In genomic region chr4:120815163-120815562, GRCm38 (mm10) we compare ENCODE assay signal across 7 mouse cellular contexts. TPM values are rescaled to one million over a fixed set of nuclear protein-coding genes. Genes with fewer than 3 reads are reported as not detected.
DNase-seq lines count a peak whose midpoint lies in the region; ATAC-seq and TF ChIP-seq lines count a peak whose summit lies in the region.

No protein-coding gene starts in this region.

- H3K9ac ChIP-seq in lung, embryonic 16.5 days (ENCODE audit: low read length): peak overlapping the region; percentile 68
- H3K9ac ChIP-seq in forebrain, embryonic 12.5 days: peak overlapping the region; percentile 61
- peak overlapping the region; percentile 70 for H3K9ac ChIP-seq in limb, embryonic 14.5 days (ENCODE audit: low read depth, low read length, severe bottlenecking)
- peak overlapping the region; percentile 29 for H3K9ac ChIP-seq in stomach, embryonic 14.5 days (replicated peaks; ENCODE audit: low read depth, low read length)

- H3K27ac ChIP-seq in lung, embryonic 16.5 days (ENCODE audit: low read length): peak overlapping the region; percentile 82
- peak overlapping the region; percentile 51 for H3K27ac ChIP-seq in forebrain, embryonic 12.5 days
- H3K27ac ChIP-seq in limb, embryonic 14.5 days (replicated peaks; ENCODE audit: low read depth, low read length): peak overlapping the region; percentile 81
- peak overlapping the region; percentile 53; the same call in 1 of the 2 replicates for H3K27ac ChIP-seq in stomach, embryonic 14.5 days (ENCODE audit: low read length)

- H3K9me3 ChIP-seq in lung, embryonic 16.5 days (ENCODE audit: control insufficient read depth, low read length): no peaks in the 10 kb centered on the region
- H3K9me3 ChIP-seq in forebrain, embryonic 12.5 days: no peaks in the 10 kb centered on the region
- no peaks in the 10 kb centered on the region for H3K9me3 ChIP-seq in limb, embryonic 14.5 days (ENCODE audit: control insufficient read depth, low read length)
- no peaks in the 10 kb centered on the region for H3K9me3 ChIP-seq in stomach, embryonic 14.5 days (ENCODE audit: control insufficient read depth, low read depth, low read length)

- H3K27me3 ChIP-seq in lung, embryonic 16.5 days (ENCODE audit: control insufficient read depth, insufficient read depth, low read depth, low read length): no peaks in the 10 kb centered on the region
- H3K27me3 ChIP-seq in forebrain, embryonic 12.5 days: no peaks in the 10 kb centered on the region
- H3K27me3 ChIP-seq in limb, embryonic 14.5 days (ENCODE audit: control insufficient read depth, insufficient read depth, low read length): no peaks in the 10 kb centered on the region
- no peaks in the 10 kb centered on the region for H3K27me3 ChIP-seq in stomach, embryonic 14.5 days (ENCODE audit: control insufficient read depth, insufficient read depth, low read length)

- WGBS in lung, embryonic 16.5 days: 2% methylated on average over 4 of the region's 4 CpGs
- WGBS in forebrain, embryonic 12.5 days: 10% methylated on average over 4 of the region's 4 CpGs
- 16% methylated on average over 4 of the region's 4 CpGs for WGBS in limb, embryonic 14.5 days
- 1% methylated on average over 4 of the region's 4 CpGs for WGBS in stomach, embryonic 14.5 days

- no peak for TF ChIP-seq POLR2A in limb, embryonic 14.5 days (IDR thresholded peaks at IDR 0.05; ENCODE audit: borderline replicate concordance, extremely low read depth, insufficient read depth, insufficient read length)

- no peak for DNase-seq in lung, postnatal 10 days
- DNase-seq in limb, embryonic 14.5 days (ENCODE audit: low spot score): no peak
- DNase-seq in layer of hippocampus, postnatal 25 days (ENCODE audit: extremely low spot score in 1 of 2, low spot score in 1 of 2): no peak
- DNase-seq in testis, postnatal 10 days (ENCODE audit: low spot score): no peak

- H3K4me3 ChIP-seq in lung, embryonic 16.5 days (ENCODE audit: low read length): peak overlapping the region; percentile 61
- peak overlapping the region; percentile 48 for H3K4me3 ChIP-seq in forebrain, embryonic 12.5 days (replicated peaks)
- peak overlapping the region; percentile 59 for H3K4me3 ChIP-seq in limb, embryonic 14.5 days (replicated peaks; ENCODE audit: low read length)
- H3K4me3 ChIP-seq in stomach, embryonic 14.5 days (ENCODE audit: low read depth, low read length): peak overlapping the region; percentile 42

- H3K4me1 ChIP-seq in lung, embryonic 16.5 days (replicated peaks; ENCODE audit: control insufficient read depth, insufficient read depth, low read length): peaks cover 38% of the 10 kb centered on the region
- H3K4me1 ChIP-seq in forebrain, embryonic 12.5 days: peaks cover 34% of the 10 kb centered on the region
- peaks cover 20% of the 10 kb centered on the region for H3K4me1 ChIP-seq in limb, embryonic 14.5 days (ENCODE audit: control insufficient read depth, insufficient read depth, low read length)
- H3K4me1 ChIP-seq in stomach, embryonic 14.5 days (ENCODE audit: control insufficient read depth, insufficient read depth, low read length): peaks cover 55% of the 10 kb centered on the region

- no peak for ATAC-seq in lung, embryonic 16.5 days (ENCODE audit: low read depth)
- peak; percentile 18; the same call in 1 of the 2 replicates for ATAC-seq in forebrain, embryonic 12.5 days (ENCODE audit: low FRiP score)
- peak; percentile 27; the same call in 1 of the 2 replicates for ATAC-seq in limb, embryonic 14.5 days (ENCODE audit: low FRiP score, low read depth)
- no peak for ATAC-seq in stomach, embryonic 14.5 days (ENCODE audit: insufficient number of reproducible peaks, insufficient read depth, low FRiP score, low read depth)

- peak overlapping the region; percentile 48 for H3K4me2 ChIP-seq in lung, embryonic 16.5 days (ENCODE audit: low read depth, low read length)
- peak overlapping the region; percentile 67 for H3K4me2 ChIP-seq in forebrain, embryonic 12.5 days
- H3K4me2 ChIP-seq in limb, embryonic 14.5 days (replicated peaks; ENCODE audit: low read depth, low read length, severe bottlenecking): peak overlapping the region; percentile 75
- peak overlapping the region; percentile 57 for H3K4me2 ChIP-seq in stomach, embryonic 14.5 days (replicated peaks; ENCODE audit: low read depth, low read length)

- H3K36me3 ChIP-seq in lung, embryonic 16.5 days (ENCODE audit: control insufficient read depth, insufficient read depth, low read length): no peaks in the 10 kb centered on the region
- H3K36me3 ChIP-seq in forebrain, embryonic 12.5 days (replicated peaks): no peaks in the 10 kb centered on the region
- no peaks in the 10 kb centered on the region for H3K36me3 ChIP-seq in limb, embryonic 14.5 days (ENCODE audit: control insufficient read depth, insufficient read depth, low read length)
- no peaks in the 10 kb centered on the region for H3K36me3 ChIP-seq in stomach, embryonic 14.5 days (ENCODE audit: control insufficient read depth, insufficient read depth, low read length)

RNA-seq across cellular contexts. Expression of gene Nfyc, which starts 16.2 kb away (rescaled TPM):
- 93.3 and 96.5 TPM in 2 replicates for polyA plus RNA-seq in lung, embryonic 16.5 days (2015; fragmentation: Nextera tagmentation; extraction: Ambion mirVana)
- 110 and 117 TPM in 2 replicates for polyA plus RNA-seq in forebrain, embryonic 12.5 days (2016; fragmentation: Nextera tagmentation; extraction: Ambion mirVana)
- polyA plus RNA-seq in limb, embryonic 14.5 days (2012; rRNA removed): 170 and 245 TPM in 2 replicates
- polyA plus RNA-seq in limb, embryonic 14.5 days (2014; fragmentation: Nextera tagmentation; extraction: Ambion mirVana): 108 and 112 TPM in 2 replicates
- polyA plus RNA-seq in stomach, embryonic 14.5 days (2014; fragmentation: Nextera tagmentation; extraction: Ambion mirVana): 102 and 108 TPM in 2 replicates
- total RNA-seq in layer of hippocampus, postnatal 25 days (2021): 10 to 100 TPM; 48.7 to 49.1 TPM

RNA-seq across cellular contexts. Expression of gene Rims3, which starts 39.5 kb away (rescaled TPM):
- 0.69 and 0.73 TPM in 2 replicates for polyA plus RNA-seq in lung, embryonic 16.5 days (2015; fragmentation: Nextera tagmentation; extraction: Ambion mirVana)
- polyA plus RNA-seq in forebrain, embryonic 12.5 days (2016; fragmentation: Nextera tagmentation; extraction: Ambion mirVana): 6.2 and 7.3 TPM in 2 replicates
- 0.75 and 0.77 TPM in 2 replicates for polyA plus RNA-seq in limb, embryonic 14.5 days (2012; rRNA removed)
- polyA plus RNA-seq in limb, embryonic 14.5 days (2014; fragmentation: Nextera tagmentation; extraction: Ambion mirVana): 0.55 and 0.57 TPM in 2 replicates
- polyA plus RNA-seq in stomach, embryonic 14.5 days (2014; fragmentation: Nextera tagmentation; extraction: Ambion mirVana): 0.88 and 1.7 TPM in 2 replicates
- total RNA-seq in layer of hippocampus, postnatal 25 days (2021): 10 to 100 TPM; 24.2 to 30.6 TPM

Comparison
In these comparisons a context has a peak if more than half of its experiments do, and no peak if none do; other contexts are left out.
1. ATAC-seq: peak in forebrain, embryonic 12.5 days (single experiment) and limb, embryonic 14.5 days (single experiment); none in lung, embryonic 16.5 days (single experiment) and stomach, embryonic 14.5 days (single experiment).
2. Peak in every context shown above with its lines, with median percentiles within 50 percentile points of each other: H3K27ac ChIP-seq, H3K4me2 ChIP-seq, H3K4me3 ChIP-seq and H3K9ac ChIP-seq.